Mouse (Mus musculus): Measurements from ENCODE around the gene Kremen2. TPM values are rescaled to one million over a fixed set of nuclear protein-coding genes. Genes with fewer than 3 reads are reported as not detected.
A peak's percentile ranks its signal among the peaks of the same experiment; 100 is the strongest.

Kremen2 gene
- polyA plus RNA-seq, 1 experiment from 2014 or later = 0.16 TPM

- Histone ChIP-seq H3K27ac (ENCODE audit: low read depth) (no peak overlapping the region), H3K9ac (ENCODE audit: low read length) (no peak overlapping the region), H3K27me3 (replicated peaks; ENCODE audit: control insufficient read depth, insufficient read depth, low read length) (peaks cover 77% of the 10 kb centered on the region), H3K36me3 (ENCODE audit: control insufficient read depth, insufficient read depth, low read length) (no peaks in the 10 kb centered on the region), H3K4me1 (replicated peaks; ENCODE audit: control insufficient read depth, insufficient read depth, low read length) (peaks cover 30% of the 10 kb centered on the region), H3K9me3 (ENCODE audit: control insufficient read depth, low read length) (no peaks in the 10 kb centered on the region), H3K4me2 (ENCODE audit: low read length) (no peak overlapping the region), H3K4me3 (ENCODE audit: low read depth, low read length) (no peak overlapping the region)
- DNase-seq (ENCODE audit: low spot score) (no peak), ATAC-seq (replicated peaks; ENCODE audit: low FRiP score, low TSS enrichment, low read depth) (no peak)
- WGBS = 22% methylated on average over 8 of the region's 8 CpGs
Measured at GRCm38 (mm10) chr17:23744076-23744475, 1.6 kb downstream of the Kremen2 start.

- Histone ChIP-seq H3K36me3 (ENCODE audit: control insufficient read depth, insufficient read depth, low read length) (no peaks in the 10 kb centered on the region), H3K4me2 (ENCODE audit: low read length) (no peak overlapping the region), H3K9me3 (ENCODE audit: control insufficient read depth, low read length) (no peaks in the 10 kb centered on the region), H3K4me3 (ENCODE audit: low read depth, low read length) (no peak overlapping the region), H3K27me3 (replicated peaks; ENCODE audit: control insufficient read depth, insufficient read depth, low read length) (peaks cover 82% of the 10 kb centered on the region), H3K9ac (ENCODE audit: low read length) (no peak overlapping the region), H3K27ac (ENCODE audit: low read depth) (no peak overlapping the region), H3K4me1 (replicated peaks; ENCODE audit: control insufficient read depth, insufficient read depth, low read length) (peaks cover 40% of the 10 kb centered on the region)
- ATAC-seq (replicated peaks; ENCODE audit: low FRiP score, low TSS enrichment, low read depth) (no peak), DNase-seq (ENCODE audit: low spot score) (no peak)
- 59% methylated on average over 12 of the region's 12 CpGs for WGBS
Measured at GRCm38 (mm10) chr17:23742941-23743340, 2.7 kb downstream of the Kremen2 start.

- Histone ChIP-seq H3K4me2 (ENCODE audit: low read length) (peak overlapping the region; percentile 29; the same call in 1 of the 2 replicates), H3K36me3 (ENCODE audit: control insufficient read depth, insufficient read depth, low read length) (no peaks in the 10 kb centered on the region), H3K27ac (ENCODE audit: low read depth) (no peak overlapping the region), H3K27me3 (replicated peaks; ENCODE audit: control insufficient read depth, insufficient read depth, low read length) (peaks cover 75% of the 10 kb centered on the region), H3K9ac (ENCODE audit: low read length) (no peak overlapping the region), H3K9me3 (ENCODE audit: control insufficient read depth, low read length) (no peaks in the 10 kb centered on the region), H3K4me3 (ENCODE audit: low read depth, low read length) (peak overlapping the region; percentile 21), H3K4me1 (replicated peaks; ENCODE audit: control insufficient read depth, insufficient read depth, low read length) (peaks cover 40% of the 10 kb centered on the region)
- WGBS = 6% methylated on average over 44 of the region's 44 CpGs
- DNase-seq (ENCODE audit: low spot score) (peak; percentile 62), ATAC-seq (replicated peaks; ENCODE audit: low FRiP score, low TSS enrichment, low read depth) (no peak)
Measured at GRCm38 (mm10) chr17:23742210-23742793, 3.3 kb downstream of the Kremen2 start.

GRCm38 (mm10) chr17:23741359-23742209, 4.0 kb downstream of the Kremen2 start:
- 46% methylated on average over 38 of the region's 38 CpGs for WGBS
- Histone ChIP-seq H3K4me2 (ENCODE audit: low read length) (peak overlapping the region; percentile 29; the same call in 1 of the 2 replicates), H3K9me3 (ENCODE audit: control insufficient read depth, low read length) (no peaks in the 10 kb centered on the region), H3K9ac (ENCODE audit: low read length) (no peak overlapping the region), H3K4me1 (replicated peaks; ENCODE audit: control insufficient read depth, insufficient read depth, low read length) (peaks cover 40% of the 10 kb centered on the region), H3K27me3 (replicated peaks; ENCODE audit: control insufficient read depth, insufficient read depth, low read length) (peaks cover 68% of the 10 kb centered on the region), H3K4me3 (ENCODE audit: low read depth, low read length) (peak overlapping the region; percentile 21; the same call in 1 of the 2 replicates), H3K36me3 (ENCODE audit: control insufficient read depth, insufficient read depth, low read length) (0 out of 2 replicates have a peak, but pooled peaks cover 5% of the 10 kb centered on the region), H3K27ac (ENCODE audit: low read depth) (no peak overlapping the region)
- DNase-seq (ENCODE audit: low spot score) (no peak), ATAC-seq (replicated peaks; ENCODE audit: low FRiP score, low TSS enrichment, low read depth) (no peak)

GRCm38 (mm10) chr17:23740598-23741021, 5.0 kb downstream of the Kremen2 start, which contains the start of gene Paqr4:
Gene Paqr4 (minus strand): TSS chr17:23740867.
- Histone ChIP-seq H3K9ac (ENCODE audit: low read length) (peak within 1 kb of the TSS; percentile 44), H3K36me3 (ENCODE audit: control insufficient read depth, insufficient read depth, low read length) (0 out of 2 replicates have a peak, but pooled peaks cover 15% of the 10 kb centered on the region), H3K4me1 (replicated peaks; ENCODE audit: control insufficient read depth, insufficient read depth, low read length) (peaks cover 36% of the 10 kb centered on the region), H3K9me3 (ENCODE audit: control insufficient read depth, low read length) (no peaks in the 10 kb centered on the region), H3K27ac (ENCODE audit: low read depth) (no peak within 1 kb of the TSS), H3K4me3 (ENCODE audit: low read depth, low read length) (peak within 1 kb of the TSS; percentile 51), H3K4me2 (ENCODE audit: low read length) (peak within 1 kb of the TSS; percentile 83), H3K27me3 (replicated peaks; ENCODE audit: control insufficient read depth, insufficient read depth, low read length) (peaks cover 58% of the 10 kb centered on the region)
- 4% methylated on average over 13 of the region's 13 CpGs for WGBS
- peak; percentile 22 for ATAC-seq (replicated peaks; ENCODE audit: low FRiP score, low TSS enrichment, low read depth)
- no peak for DNase-seq (ENCODE audit: low spot score)

DNA sequence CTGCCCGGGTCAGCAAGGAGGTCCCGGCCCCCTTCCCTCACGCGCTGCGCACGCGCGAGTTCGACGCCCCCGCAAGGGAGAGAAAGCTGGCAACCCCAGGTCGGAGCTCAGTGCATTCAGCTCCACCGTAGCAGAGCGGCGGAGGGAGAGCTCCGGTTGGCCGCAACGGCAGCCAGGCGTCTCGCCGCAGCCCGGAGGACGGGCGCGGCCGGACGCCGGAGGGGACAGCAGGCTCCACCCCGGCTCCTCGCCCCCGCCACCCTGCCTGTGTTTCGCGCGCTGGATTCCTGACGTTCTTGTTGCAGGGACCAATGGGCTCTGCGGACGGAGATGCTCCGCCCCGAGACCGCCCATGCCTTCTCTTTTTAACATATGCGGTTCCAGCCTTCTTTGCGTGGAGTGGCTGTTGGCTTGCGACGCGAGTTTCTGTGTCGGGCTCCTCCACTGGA, 5.5 kb downstream of the Kremen2 start:
- ATAC-seq (replicated peaks; ENCODE audit: low FRiP score, low TSS enrichment, low read depth) (peak; percentile 71), DNase-seq (ENCODE audit: low spot score) (no peak)
- Histone ChIP-seq H3K4me2 (ENCODE audit: low read length) (peak overlapping the region; percentile 83), H3K9me3 (ENCODE audit: control insufficient read depth, low read length) (no peaks in the 10 kb centered on the region), H3K36me3 (ENCODE audit: control insufficient read depth, insufficient read depth, low read length) (0 out of 2 replicates have a peak, but pooled peaks cover 18% of the 10 kb centered on the region), H3K27me3 (replicated peaks; ENCODE audit: control insufficient read depth, insufficient read depth, low read length) (peaks cover 54% of the 10 kb centered on the region), H3K4me1 (replicated peaks; ENCODE audit: control insufficient read depth, insufficient read depth, low read length) (peaks cover 31% of the 10 kb centered on the region), H3K27ac (ENCODE audit: low read depth) (no peak overlapping the region), H3K4me3 (ENCODE audit: low read depth, low read length) (peak overlapping the region; percentile 51), H3K9ac (ENCODE audit: low read length) (peak overlapping the region; percentile 44)
- WGBS = under 1% methylated on average over 45 of the region's 46 CpGs

DNA sequence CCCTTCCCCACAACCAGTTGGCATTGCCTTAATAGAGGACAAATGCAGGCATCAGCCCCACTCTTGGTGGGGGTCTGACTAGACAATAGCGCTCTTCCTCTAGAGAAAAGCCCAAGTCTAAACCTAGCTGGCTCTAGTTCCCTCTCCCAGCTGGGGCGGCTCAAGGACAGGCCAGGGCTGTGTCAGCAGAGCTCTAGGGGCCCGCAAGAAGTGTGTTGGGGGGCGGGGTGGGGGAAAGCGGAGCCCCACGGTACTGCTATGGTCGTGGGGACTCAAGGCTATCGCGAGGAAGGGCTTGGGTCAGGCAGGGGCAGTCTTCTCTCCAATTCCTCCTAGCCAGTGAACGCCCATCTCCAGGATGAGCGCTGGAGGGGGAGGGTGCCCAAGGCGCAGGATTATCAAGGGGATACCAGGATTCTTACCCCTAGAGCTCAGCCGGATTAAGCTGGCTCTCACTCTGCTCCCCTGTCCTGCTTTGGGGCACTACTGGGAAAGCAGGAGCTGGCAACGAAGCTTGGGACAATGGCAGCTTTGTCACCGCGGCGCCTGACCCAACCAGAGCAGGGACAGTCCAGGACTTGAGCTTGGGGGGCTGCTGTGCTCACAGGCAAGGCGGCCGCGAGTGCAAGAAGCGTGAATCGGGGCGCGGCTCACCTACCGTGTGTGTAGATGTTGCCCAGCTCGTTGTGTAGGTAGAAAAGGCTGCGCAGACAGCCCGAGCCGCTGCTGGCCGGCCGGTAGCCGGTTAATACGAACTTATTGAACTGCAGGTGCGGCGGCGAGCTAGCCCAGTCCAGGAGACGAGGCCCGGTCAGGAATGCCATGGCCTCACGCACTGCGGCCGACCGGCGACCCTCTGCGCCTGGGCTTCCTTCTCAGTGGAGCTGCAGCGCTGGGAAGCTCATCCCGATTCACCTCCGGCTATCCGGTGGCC, 6.2 kb downstream of the Kremen2 start:
- H3K27me3 ChIP-seq (replicated peaks; ENCODE audit: control insufficient read depth, insufficient read depth, low read length) = peaks cover 47% of the 10 kb centered on the region
- DNase-seq (ENCODE audit: low spot score) = peak; percentile 85
- 0 out of 2 replicates have a peak, but pooled peaks cover 25% of the 10 kb centered on the region for H3K36me3 ChIP-seq (ENCODE audit: control insufficient read depth, insufficient read depth, low read length)
- H3K27ac ChIP-seq (ENCODE audit: low read depth) = no peak overlapping the region
- H3K4me1 ChIP-seq (replicated peaks; ENCODE audit: control insufficient read depth, insufficient read depth, low read length) = peaks cover 25% of the 10 kb centered on the region; the same call in 1 of the 2 replicates
- WGBS = 2% methylated on average over 47 of the region's 48 CpGs
- H3K9ac ChIP-seq (ENCODE audit: low read length) = peak overlapping the region; percentile 44
- peak overlapping the region; percentile 83 for H3K4me2 ChIP-seq (ENCODE audit: low read length)
- no peaks in the 10 kb centered on the region for H3K9me3 ChIP-seq (ENCODE audit: control insufficient read depth, low read length)
- peak; percentile 29; the same call in 1 of the 2 replicates for ATAC-seq (replicated peaks; ENCODE audit: low FRiP score, low TSS enrichment, low read depth)
- H3K4me3 ChIP-seq (ENCODE audit: low read depth, low read length) = peak overlapping the region; percentile 51

DNA sequence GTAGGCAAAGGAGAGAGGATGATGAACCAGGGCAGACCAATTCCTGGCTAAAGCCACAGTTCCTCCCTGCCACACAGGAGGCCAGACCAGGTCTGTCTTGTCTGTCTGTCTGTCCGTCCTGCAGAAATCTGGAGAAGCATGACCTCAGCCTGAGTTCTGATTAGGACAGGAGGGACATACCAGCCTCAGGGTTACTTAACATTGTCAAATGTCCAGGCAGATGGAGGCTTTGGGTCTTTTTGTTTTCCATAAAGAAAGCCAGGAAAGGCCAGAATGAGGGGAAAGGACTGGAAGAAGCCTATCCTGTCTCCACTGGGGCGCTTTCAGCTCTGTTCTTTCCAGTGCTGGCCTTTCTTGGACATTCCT, 6.8 kb downstream of the Kremen2 start:
- 0 out of 2 replicates have a peak overlapping the region, but pooled peaks have one; percentile 7 for H3K9ac ChIP-seq (ENCODE audit: low read length)
- 35% methylated on average over 2 of the region's 2 CpGs for WGBS
- H3K27ac ChIP-seq (ENCODE audit: low read depth) = no peak overlapping the region
- H3K4me1 ChIP-seq (replicated peaks; ENCODE audit: control insufficient read depth, insufficient read depth, low read length) = peaks cover 18% of the 10 kb centered on the region; the same call in 1 of the 2 replicates
- peaks cover 40% of the 10 kb centered on the region for H3K27me3 ChIP-seq (replicated peaks; ENCODE audit: control insufficient read depth, insufficient read depth, low read length)
- no peaks in the 10 kb centered on the region for H3K9me3 ChIP-seq (ENCODE audit: control insufficient read depth, low read length)
- DNase-seq (ENCODE audit: low spot score) = no peak
- H3K4me3 ChIP-seq (ENCODE audit: low read depth, low read length) = peak overlapping the region; percentile 51
- 0 out of 2 replicates have a peak, but pooled peaks cover 32% of the 10 kb centered on the region for H3K36me3 ChIP-seq (ENCODE audit: control insufficient read depth, insufficient read depth, low read length)
- H3K4me2 ChIP-seq (ENCODE audit: low read length) = peak overlapping the region; percentile 83
- ATAC-seq (replicated peaks; ENCODE audit: low FRiP score, low TSS enrichment, low read depth) = no peak

Data from intestine, embryonic 14.5 days (tissue).